Mouse (Mus musculus): ENCODE results near the gene Xrcc2. TPM values are rescaled to one million over a fixed set of nuclear protein-coding genes. Genes with fewer than 3 reads are reported as not detected.
A peak's percentile ranks its signal among the peaks of the same experiment; 100 is the strongest.
"Not testable (repeated sequence)": the region's sequence is repeated elsewhere in the genome, so short reads cannot be mapped to it uniquely, and the experiment has no call there.

The Xrcc2 gene
- polyA plus RNA-seq (2015; fragmentation: Nextera tagmentation; extraction: Ambion mirVana): 5.9 and 6.2 TPM in 2 replicates

GRCm38 (mm10) chr5:25705567-25706349 is at the start of gene Xrcc2:
Gene Xrcc2, minus strand, starts transcription at chr5:25705825.
- H3K36me3 ChIP-seq: 0 out of 2 replicates have a peak, but pooled peaks cover 3% of the 10 kb centered on the region
- WGBS: 8% methylated on average over 51 of the region's 51 CpGs
- no peaks in the 10 kb centered on the region for H3K9me3 ChIP-seq
- H3K9ac ChIP-seq: peak within 1 kb of the TSS; percentile 84
- H3K4me1 ChIP-seq (replicated peaks): 0 out of 2 replicates have a peak, but pooled peaks cover 2% of the 10 kb centered on the region
- peak; percentile 98 for ATAC-seq
- peak within 1 kb of the TSS; percentile 78 for H3K4me3 ChIP-seq (replicated peaks)
- H3K27ac ChIP-seq: peak within 1 kb of the TSS; percentile 65; the same call in 1 of the 2 replicates
- peak within 1 kb of the TSS; percentile 75 for H3K4me2 ChIP-seq (replicated peaks)
- no peaks in the 10 kb centered on the region for H3K27me3 ChIP-seq (replicated peaks)

- 7% methylated on average over 2 of the region's 2 CpGs for WGBS
- no peak for ATAC-seq
- H3K4me1 ChIP-seq (replicated peaks): peaks cover 5% of the 10 kb centered on the region; the same call in 1 of the 2 replicates
- H3K9ac ChIP-seq: no peak overlapping the region
- H3K27ac ChIP-seq: no peak overlapping the region
- H3K36me3 ChIP-seq: no peaks in the 10 kb centered on the region
- no peaks in the 10 kb centered on the region for H3K9me3 ChIP-seq
- no peaks in the 10 kb centered on the region for H3K27me3 ChIP-seq (replicated peaks)
- H3K4me3 ChIP-seq (replicated peaks): no peak overlapping the region
- H3K4me2 ChIP-seq (replicated peaks): no peak overlapping the region
These were observed 48.7 kb upstream of the Xrcc2 start for GRCm38 (mm10) chr5:25754236-25754766.

- Histone ChIP-seq H3K27me3 (replicated peaks) (no peaks in the 10 kb centered on the region), H3K4me1 (replicated peaks) (peaks cover 5% of the 10 kb centered on the region; the same call in 1 of the 2 replicates), H3K27ac (no peak overlapping the region), H3K9ac (no peak overlapping the region), H3K4me2 (replicated peaks) (no peak overlapping the region), H3K9me3 (no peaks in the 10 kb centered on the region), H3K4me3 (replicated peaks) (no peak overlapping the region), H3K36me3 (no peaks in the 10 kb centered on the region)
- no peak for ATAC-seq
- 46% methylated on average over 8 of the region's 8 CpGs for WGBS
These were observed 48.1 kb upstream of the Xrcc2 start for GRCm38 (mm10) chr5:25753556-25754235.

GRCm38 (mm10) chr5:25752862-25753261 is 47.2 kb upstream of the Xrcc2 start:
- H3K9me3 ChIP-seq: no peaks in the 10 kb centered on the region
- no peak overlapping the region for H3K4me2 ChIP-seq (replicated peaks)
- 71% methylated on average over 5 of the region's 5 CpGs for WGBS
- no peaks in the 10 kb centered on the region for H3K27me3 ChIP-seq (replicated peaks)
- H3K27ac ChIP-seq: no peak overlapping the region
- no peak for ATAC-seq
- H3K4me3 ChIP-seq (replicated peaks): no peak overlapping the region
- H3K36me3 ChIP-seq: no peaks in the 10 kb centered on the region
- no peak overlapping the region for H3K9ac ChIP-seq
- peaks cover 5% of the 10 kb centered on the region; the same call in 1 of the 2 replicates for H3K4me1 ChIP-seq (replicated peaks)

- Histone ChIP-seq H3K4me3 (replicated peaks) (no peak overlapping the region), H3K9me3 (no peaks in the 10 kb centered on the region), H3K4me2 (replicated peaks) (no peak overlapping the region), H3K4me1 (replicated peaks) (peaks cover 5% of the 10 kb centered on the region; the same call in 1 of the 2 replicates), H3K27me3 (replicated peaks) (no peaks in the 10 kb centered on the region), H3K9ac (no peak overlapping the region), H3K36me3 (no peaks in the 10 kb centered on the region), H3K27ac (no peak overlapping the region)
- ATAC-seq: no peak
These were observed 45.9 kb upstream of the Xrcc2 start for GRCm38 (mm10) chr5:25751552-25751951.

GRCm38 (mm10) chr5:25748613-25749012 is 43.0 kb upstream of the Xrcc2 start:
- no peaks in the 10 kb centered on the region for H3K36me3 ChIP-seq
- WGBS: 59% methylated on average over 3 of the region's 3 CpGs
- no peak overlapping the region for H3K4me2 ChIP-seq (replicated peaks)
- H3K27ac ChIP-seq: no peak overlapping the region
- no peak overlapping the region for H3K4me3 ChIP-seq (replicated peaks)
- H3K4me1 ChIP-seq (replicated peaks): no peaks in the 10 kb centered on the region
- no peak for ATAC-seq
- no peak overlapping the region for H3K9ac ChIP-seq
- H3K9me3 ChIP-seq: no peaks in the 10 kb centered on the region
- H3K27me3 ChIP-seq (replicated peaks): no peaks in the 10 kb centered on the region

GRCm38 (mm10) chr5:25747904-25748303 is 42.3 kb upstream of the Xrcc2 start:
- H3K4me1 ChIP-seq (replicated peaks): no peaks in the 10 kb centered on the region
- H3K27me3 ChIP-seq (replicated peaks): no peaks in the 10 kb centered on the region
- ATAC-seq: no peak
- H3K36me3 ChIP-seq: no peaks in the 10 kb centered on the region
- H3K9me3 ChIP-seq: no peaks in the 10 kb centered on the region
- no peak overlapping the region for H3K9ac ChIP-seq
- no peak overlapping the region for H3K4me3 ChIP-seq (replicated peaks)
- no peak overlapping the region for H3K27ac ChIP-seq
- H3K4me2 ChIP-seq (replicated peaks): no peak overlapping the region

GRCm38 (mm10) chr5:25738902-25739301 is 33.3 kb upstream of the Xrcc2 start:
- not testable (repeated sequence) for H3K27me3 ChIP-seq (replicated peaks); H3K36me3 ChIP-seq; H3K4me1 ChIP-seq (replicated peaks); ATAC-seq; H3K4me3 ChIP-seq (replicated peaks); H3K9ac ChIP-seq; H3K4me2 ChIP-seq (replicated peaks); H3K27ac ChIP-seq; H3K9me3 ChIP-seq
- WGBS: 94% methylated on average over 1 of the region's 1 CpGs

GRCm38 (mm10) chr5:25738448-25738847 is 32.8 kb upstream of the Xrcc2 start:
- WGBS: 67% methylated on average over 3 of the region's 3 CpGs
- Histone ChIP-seq H3K27me3 (replicated peaks) (no peaks in the 10 kb centered on the region), H3K4me3 (replicated peaks) (no peak overlapping the region), H3K36me3 (no peaks in the 10 kb centered on the region), H3K4me2 (replicated peaks) (no peak overlapping the region), H3K9me3 (no peaks in the 10 kb centered on the region), H3K4me1 (replicated peaks) (no peaks in the 10 kb centered on the region), H3K27ac (no peak overlapping the region), H3K9ac (no peak overlapping the region)
- no peak for ATAC-seq

GRCm38 (mm10) chr5:25735861-25736260 is 30.2 kb upstream of the Xrcc2 start:
- Histone ChIP-seq H3K27me3 (replicated peaks) (no peaks in the 10 kb centered on the region), H3K27ac (no peak overlapping the region), H3K4me2 (replicated peaks) (no peak overlapping the region), H3K9ac (no peak overlapping the region), H3K9me3 (no peaks in the 10 kb centered on the region), H3K36me3 (no peaks in the 10 kb centered on the region), H3K4me3 (replicated peaks) (no peak overlapping the region), H3K4me1 (replicated peaks) (no peaks in the 10 kb centered on the region)
- no peak for ATAC-seq
- WGBS: 75% methylated on average over 2 of the region's 2 CpGs

- Histone ChIP-seq H3K36me3 (no peaks in the 10 kb centered on the region), H3K27me3 (replicated peaks) (no peaks in the 10 kb centered on the region), H3K4me2 (replicated peaks) (no peak overlapping the region), H3K27ac (no peak overlapping the region), H3K4me1 (replicated peaks) (no peaks in the 10 kb centered on the region), H3K9ac (no peak overlapping the region), H3K9me3 (no peaks in the 10 kb centered on the region), H3K4me3 (replicated peaks) (no peak overlapping the region)
- 24% methylated on average over 1 of the region's 1 CpGs for WGBS
- ATAC-seq: no peak
These were observed 28.7 kb upstream of the Xrcc2 start for GRCm38 (mm10) chr5:25734318-25734717.

- H3K36me3 ChIP-seq: no peaks in the 10 kb centered on the region
- H3K4me2 ChIP-seq (replicated peaks): no peak overlapping the region
- ATAC-seq: no peak
- no peak overlapping the region for H3K9ac ChIP-seq
- H3K27ac ChIP-seq: no peak overlapping the region
- 46% methylated on average over 1 of the region's 1 CpGs for WGBS
- no peak overlapping the region for H3K4me3 ChIP-seq (replicated peaks)
- no peaks in the 10 kb centered on the region for H3K9me3 ChIP-seq
- no peaks in the 10 kb centered on the region for H3K27me3 ChIP-seq (replicated peaks)
- H3K4me1 ChIP-seq (replicated peaks): no peaks in the 10 kb centered on the region
These were observed 18.6 kb upstream of the Xrcc2 start for GRCm38 (mm10) chr5:25724134-25724675.
